Mouse (Mus musculus) skeletal muscle tissue, adult 2 months (tissue): ENCODE results near the gene Dgcr8.
"Not testable (repeated sequence)": the region's sequence is repeated elsewhere in the genome, so short reads cannot be mapped to it uniquely, and the experiment has no call there.

Source experiments
- DNase-seq: peaks from one replicate; pipeline ENCODE4 v3.0.0-alpha.2; 2012; ENCODE audit warnings: low read depth, low spot score

Gene Dgcr8

GRCm38 (mm10) chr16:18289067-18289588 is at the start of gene Dgcr8:
TSS of gene Dgcr8 (minus strand) at chr16:18289246.
- peak; percentile 96 for DNase-seq

DNA sequence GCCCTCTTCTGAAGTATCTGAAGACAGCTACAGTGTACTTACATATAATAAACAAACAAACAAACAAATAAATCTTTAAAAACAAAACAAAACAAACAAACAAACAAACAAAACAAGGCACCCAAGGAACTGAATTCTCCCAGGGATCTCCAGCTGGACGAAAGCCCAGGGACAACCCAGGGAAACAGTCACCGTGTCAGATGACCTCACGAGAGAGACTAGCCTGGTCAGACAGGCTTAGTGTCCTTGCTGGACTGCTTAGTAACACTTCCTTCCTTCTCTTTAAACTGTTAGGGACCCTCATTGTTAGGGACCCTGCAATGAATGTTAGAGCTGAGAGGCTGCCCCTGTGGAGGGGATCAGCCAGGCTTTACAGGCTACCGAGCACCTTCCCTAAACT is 48.2 kb upstream of the Dgcr8 start:
- DNase-seq = no peak

DNA sequence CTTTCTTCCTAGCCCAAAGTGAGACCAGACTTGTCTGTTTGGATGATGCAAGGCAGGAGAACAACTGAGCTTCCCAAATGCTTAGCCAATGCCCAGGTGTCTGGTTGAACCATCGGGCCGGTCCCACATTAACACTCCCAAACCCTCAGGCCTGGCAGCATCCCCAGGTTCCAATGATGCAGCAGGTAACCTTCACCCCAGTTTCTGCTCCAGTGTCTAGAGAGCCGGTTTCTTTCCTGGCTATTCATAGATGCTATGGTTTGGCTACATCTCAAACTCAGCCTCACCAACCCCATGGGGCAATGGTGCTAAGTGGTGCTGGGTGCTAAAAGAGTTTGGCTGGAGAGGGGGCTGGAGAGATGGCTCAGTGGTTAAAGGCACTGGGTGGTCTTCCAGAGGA is 46.9 kb upstream of the Dgcr8 start:
- no peak for DNase-seq

DNA sequence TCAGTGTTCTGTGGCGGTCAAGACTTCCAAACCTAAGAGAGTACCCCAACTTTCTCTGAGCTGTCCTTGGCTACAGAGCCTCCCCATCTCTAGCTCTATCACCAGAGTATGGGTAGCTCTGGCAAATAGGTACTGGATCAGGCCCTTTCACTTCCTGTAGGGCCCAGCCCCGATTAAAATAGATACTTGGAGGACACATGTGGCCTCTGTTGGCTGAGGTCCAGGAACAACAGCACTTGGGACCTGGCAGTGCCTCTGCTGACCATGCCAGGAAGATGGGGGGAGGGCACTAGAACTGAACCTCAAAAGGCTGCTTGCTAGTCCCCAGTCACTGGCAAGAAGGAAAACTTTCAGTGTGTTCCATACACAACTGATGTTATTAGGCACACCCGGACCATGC is 44.9 kb upstream of the Dgcr8 start:
- DNase-seq = peak; percentile 93

GRCm38 (mm10) chr16:18328524-18328923 is 39.5 kb upstream of the Dgcr8 start:
- no peak for DNase-seq

DNA sequence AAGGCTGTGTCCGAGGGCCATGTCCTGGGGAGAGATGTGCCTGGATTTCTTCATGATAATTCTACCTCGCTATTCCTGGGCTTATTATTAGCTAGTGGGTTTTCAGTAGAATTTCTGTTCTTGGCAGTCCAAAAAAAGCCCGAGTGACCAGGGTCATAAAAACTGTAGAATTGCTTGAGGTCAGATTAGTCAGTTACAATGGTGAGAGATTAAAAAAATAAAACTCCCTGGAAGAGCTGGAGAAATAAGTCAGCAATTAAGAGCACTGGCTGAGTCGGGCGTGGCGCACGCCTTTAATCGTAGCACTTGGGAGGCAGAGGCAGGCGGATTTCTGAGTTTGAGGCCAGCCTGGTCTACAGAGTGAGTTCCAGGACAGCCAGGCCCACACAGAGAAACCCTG is 38.9 kb upstream of the Dgcr8 start:
- no peak for DNase-seq

GRCm38 (mm10) chr16:18325741-18326140 is 36.7 kb upstream of the Dgcr8 start:
- DNase-seq = no peak

- no peak for DNase-seq
These were observed 35.0 kb upstream of the Dgcr8 start for GRCm38 (mm10) chr16:18324031-18324430.

- peak; percentile 67 for DNase-seq
These were observed 34.4 kb upstream of the Dgcr8 start for GRCm38 (mm10) chr16:18323460-18323859.

DNA sequence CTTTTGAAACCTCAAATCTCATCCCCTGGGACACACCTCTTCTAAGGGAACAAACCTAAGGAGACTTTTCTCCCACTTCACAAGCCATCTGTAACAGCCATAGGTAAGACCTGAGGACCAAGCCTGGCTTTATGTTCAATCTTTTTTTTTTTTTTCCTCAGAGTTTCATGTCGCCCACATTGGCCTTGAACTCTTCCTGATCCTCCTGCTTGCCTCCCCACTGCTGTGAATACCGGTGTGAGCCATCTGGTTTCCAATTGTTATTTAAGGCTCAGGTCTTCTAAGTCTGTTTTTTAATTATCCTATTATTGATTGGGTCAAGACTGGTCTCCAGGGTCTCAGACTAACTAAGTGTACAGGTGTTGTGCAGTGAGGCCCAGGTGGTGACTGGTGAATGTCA is 32.4 kb upstream of the Dgcr8 start:
- DNase-seq = no peak

- no peak for DNase-seq
These were observed 29.9 kb upstream of the Dgcr8 start for GRCm38 (mm10) chr16:18318992-18319391.

GRCm38 (mm10) chr16:18308159-18308558 is 19.1 kb upstream of the Dgcr8 start:
- no peak for DNase-seq

- not testable (repeated sequence) for DNase-seq
These were observed 568 bp upstream of the Dgcr8 start for GRCm38 (mm10) chr16:18289614-18290013.

GRCm38 (mm10) chr16:18288581-18289061 is 425 bp downstream of the Dgcr8 start:
- DNase-seq = no peak

- DNase-seq = peak; percentile 5
These were observed 880 bp downstream of the Dgcr8 start for GRCm38 (mm10) chr16:18288166-18288565.

GRCm38 (mm10) chr16:18275166-18275565 is 13.9 kb downstream of the Dgcr8 start:
- DNase-seq = no peak

DNA sequence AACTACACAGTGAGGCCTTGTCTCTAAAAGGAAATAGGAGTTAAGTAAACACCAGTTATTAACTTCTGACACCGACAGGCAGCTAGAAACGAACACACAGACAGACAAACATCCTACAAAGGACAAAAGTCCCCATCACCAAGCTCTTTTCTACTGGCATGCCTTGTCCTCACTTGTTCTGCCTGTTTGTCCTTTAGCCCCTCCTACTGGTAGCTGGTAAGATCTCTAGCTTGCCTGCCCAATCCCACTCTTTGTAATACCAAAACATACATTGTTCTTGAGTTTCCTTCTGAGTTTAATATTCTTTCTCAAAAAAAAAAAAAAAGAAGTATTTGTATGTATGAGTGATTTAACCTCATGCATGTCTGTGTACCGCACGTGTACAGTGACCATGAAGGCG is 20.9 kb downstream of the Dgcr8 start:
- DNase-seq = no peak

GRCm38 (mm10) chr16:18265024-18265423 is 24.0 kb downstream of the Dgcr8 start:
- no peak for DNase-seq

GRCm38 (mm10) chr16:18258221-18258620 is 30.8 kb downstream of the Dgcr8 start, which contains the start of gene Gm49776:
TSS of gene Gm49776 (minus strand) at chr16:18258321.
- no peak for DNase-seq

- DNase-seq = no peak
These were observed 35.2 kb downstream of the Dgcr8 start for GRCm38 (mm10) chr16:18253866-18254265.

- no peak for DNase-seq
These were observed 36.3 kb downstream of the Dgcr8 start for GRCm38 (mm10) chr16:18252736-18253135.

DNA sequence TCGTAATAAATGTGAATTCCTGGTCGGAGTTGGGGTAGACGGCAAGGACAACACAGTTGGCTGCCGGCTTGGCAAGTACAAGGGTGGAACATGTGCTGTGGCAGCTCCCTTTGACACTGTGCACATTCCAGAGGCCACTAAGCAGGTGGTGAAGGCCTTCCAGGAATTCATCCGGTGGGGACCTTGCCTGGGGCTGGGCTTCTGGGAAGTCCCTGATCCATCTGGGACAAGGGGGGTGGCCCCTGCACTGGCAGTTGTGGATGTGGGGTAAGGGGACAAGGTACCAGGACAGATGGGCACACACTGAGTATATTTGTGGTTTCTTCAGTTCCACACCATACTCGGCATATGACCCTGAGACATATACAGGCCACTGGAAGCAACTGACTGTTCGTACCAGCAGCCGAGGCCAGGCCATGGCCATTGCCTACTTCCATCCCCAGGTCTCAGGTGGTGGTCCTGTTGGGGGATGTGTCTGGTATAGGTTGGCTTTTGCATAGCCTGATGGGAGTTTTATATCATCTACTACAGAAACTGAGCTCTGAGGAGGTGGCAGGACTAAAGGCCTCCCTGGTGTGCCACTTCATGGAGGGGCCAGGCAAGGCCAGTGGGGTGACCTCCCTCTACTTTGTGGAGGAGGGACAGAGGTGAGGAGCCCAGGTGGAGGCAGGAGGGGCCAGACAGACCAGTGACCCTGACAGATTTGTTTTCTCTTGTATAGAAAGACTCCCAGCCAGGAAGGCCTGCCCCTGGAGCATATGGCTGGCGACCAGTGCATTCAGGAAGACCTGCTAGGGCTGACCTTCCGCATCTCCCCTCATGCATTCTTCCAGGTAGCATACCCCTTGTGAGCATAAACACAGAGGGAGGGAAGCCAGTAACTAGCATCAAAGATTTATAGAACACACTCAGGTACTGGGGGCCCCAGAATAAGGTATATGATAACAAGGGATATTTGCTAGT is 37.9 kb downstream of the Dgcr8 start:
- no peak for DNase-seq

GRCm38 (mm10) chr16:18250231-18250630 is 38.8 kb downstream of the Dgcr8 start:
- DNase-seq = no peak
